Mouse (Mus musculus): ENCODE measurements at regions not wholly inside any gene's neighbourhood (a gene's known extent, or its start where the extent isn't known, plus 50 kb on each side); places are given as distances from the start of the nearest gene placed in this dataset.

GRCm38 (mm10) chr14:61665815-61666214 lies 58.6 kb downstream of the Kcnrg start:
- no peak for DNase-seq

GRCm38 (mm10) chr14:61673184-61673583 lies 65.9 kb downstream of the Kcnrg start:
- no peak for DNase-seq

GRCm38 (mm10) chr14:61678107-61678506 lies 70.8 kb downstream of the Kcnrg start:
- no peak for DNase-seq

- peak; percentile 86 for DNase-seq
Measured at GRCm38 (mm10) chr14:61680818-61681707, 73.8 kb downstream of the Kcnrg start.

GRCm38 (mm10) chr14:61681708-61682701 lies 74.7 kb downstream of the Kcnrg start:
- peak; percentile 85 for DNase-seq

- DNase-seq, result peak; percentile 81
Measured at GRCm38 (mm10) chr14:61682721-61683355, 75.6 kb downstream of the Kcnrg start.

GRCm38 (mm10) chr14:61683356-61683740 lies 76.1 kb downstream of the Kcnrg start:
- no peak for DNase-seq

- DNase-seq, result no peak
Measured at GRCm38 (mm10) chr14:61683791-61684411, 76.6 kb downstream of the Kcnrg start.

GRCm38 (mm10) chr14:61684473-61685230 lies 77.4 kb downstream of the Kcnrg start:
- no peak for DNase-seq

- DNase-seq, result no peak
Measured at GRCm38 (mm10) chr14:61685231-61685800, 78.1 kb downstream of the Kcnrg start.

- DNase-seq, result no peak
Measured at GRCm38 (mm10) chr14:61686101-61686691, 78.9 kb downstream of the Kcnrg start.

GRCm38 (mm10) chr14:61686821-61687341 lies 79.6 kb downstream of the Kcnrg start:
- DNase-seq, result no peak

- DNase-seq, result no peak
Measured at GRCm38 (mm10) chr14:61687346-61688012, 80.2 kb downstream of the Kcnrg start.

GRCm38 (mm10) chr14:61688013-61688520 lies 80.8 kb downstream of the Kcnrg start:
- DNase-seq, result no peak

- no peak for DNase-seq
Measured at GRCm38 (mm10) chr14:61688666-61689065, 81.4 kb downstream of the Kcnrg start.

GRCm38 (mm10) chr14:61689281-61689680 lies 82.0 kb downstream of the Kcnrg start:
- no peak for DNase-seq

GRCm38 (mm10) chr14:61689776-61690175 lies 82.5 kb downstream of the Kcnrg start:
- no peak for DNase-seq

GRCm38 (mm10) chr14:61691785-61692372 lies 84.6 kb downstream of the Kcnrg start:
- DNase-seq, result no peak

- DNase-seq, result no peak
Measured at GRCm38 (mm10) chr14:61694796-61695195, 87.5 kb downstream of the Kcnrg start.
